Mouse (Mus musculus) MEL (cell line): ENCODE measurements around the gene Catip.

Experiments used
- CHD2 ChIP-seq: IDR thresholded peaks from 2 replicates; pipeline ENCODE4 v1.6.1; 2011; ENCODE audit warnings: low read length, improper control_type of control experiment
- CTCF ChIP-seq, 3 experiments: IDR thresholded peaks in 2 of 3; conservative IDR thresholded peaks in 1 of 3; 2 replicates each; pipeline ENCODE4 v1.5.1; 2011 to 2012; ENCODE audit warnings: low read length in 3 of 3, low read depth in 2 of 3, mild to moderate bottlenecking in 2 of 3, improper control_type of control experiment in 1 of 3, inconsistent platforms in 1 of 3, mixed read lengths in 1 of 3, moderate library complexity in 1 of 3; ENCODE audit not compliant: control insufficient read depth in 1 of 3, insufficient read depth in 1 of 3, poor library complexity in 1 of 3, severe bottlenecking in 1 of 3
- EP300 ChIP-seq, 2 experiments: IDR thresholded peaks; 2 replicates each; pipeline ENCODE4 v1.6.1; 2011; ENCODE audit warnings: improper control_type of control experiment in 2 of 2, low read length in 2 of 2, low read depth in 1 of 2, mild to moderate bottlenecking in 1 of 2
- GABPA ChIP-seq: IDR thresholded peaks from 2 replicates; pipeline ENCODE4 v1.6.1; 2012; ENCODE audit warnings: low read depth, mild to moderate bottlenecking, inconsistent platforms, low read length, improper control_type of control experiment, moderate library complexity
- HCFC1 ChIP-seq: IDR thresholded peaks from 2 replicates; pipeline ENCODE4 v1.6.1; 2012; ENCODE audit warnings: low read depth, mild to moderate bottlenecking, inconsistent platforms, low read length, improper control_type of control experiment, moderate library complexity
- JUND ChIP-seq: IDR thresholded peaks from 2 replicates; pipeline ENCODE4 v1.6.1; 2011; ENCODE audit warnings: low read depth, mild to moderate bottlenecking, improper control_type of control experiment, low read length
- MAFK ChIP-seq: IDR thresholded peaks from 2 replicates; pipeline ENCODE4 v1.6.1; 2011; ENCODE audit warnings: low read depth, mild to moderate bottlenecking, low read length, improper control_type of control experiment, borderline replicate concordance
- MYC ChIP-seq: IDR thresholded peaks from 2 replicates; pipeline ENCODE4 v1.6.1; 2011; ENCODE audit warnings: low read depth, mild to moderate bottlenecking, low read length, improper control_type of control experiment, moderate library complexity
- NRF1 ChIP-seq: IDR thresholded peaks from 2 replicates; pipeline ENCODE4 v1.6.1; 2014; ENCODE audit warnings: low read depth, mild to moderate bottlenecking, inconsistent platforms, low read length, improper control_type of control experiment, moderate library complexity; ENCODE audit not compliant: poor library complexity, insufficient read depth, severe bottlenecking
- POLR2A ChIP-seq, 2 experiments: IDR thresholded peaks; 2 replicates each; pipeline ENCODE4 v1.6.1; 2011 to 2012; ENCODE audit warnings: low read length in 2 of 2, mild to moderate bottlenecking in 2 of 2, control low read depth in 1 of 2, improper control_type of control experiment in 1 of 2, low read depth in 1 of 2, moderate library complexity in 1 of 2; ENCODE audit not compliant: control insufficient read depth in 1 of 2, insufficient read depth in 1 of 2, poor library complexity in 1 of 2
- POLR2AphosphoS5 ChIP-seq: IDR thresholded peaks from 2 replicates; pipeline ENCODE4 v1.6.1; 2012; ENCODE audit warnings: low read depth, borderline replicate concordance, mild to moderate bottlenecking, inconsistent platforms, low read length, moderate library complexity, mixed read lengths
- TCF12 ChIP-seq: IDR thresholded peaks from 2 replicates; pipeline ENCODE4 v1.6.1; 2014; ENCODE audit warnings: low read depth, mild to moderate bottlenecking, inconsistent platforms, low read length, improper control_type of control experiment, moderate library complexity
- USF1 ChIP-seq: IDR thresholded peaks from 2 replicates; pipeline ENCODE4 v1.6.1; 2014; ENCODE audit warnings: low read depth, mild to moderate bottlenecking, inconsistent platforms, low read length, improper control_type of control experiment, moderate library complexity
- ZNF384 ChIP-seq: IDR thresholded peaks from 2 replicates; pipeline ENCODE4 v1.6.1; 2012; ENCODE audit warnings: low read depth, mild to moderate bottlenecking, inconsistent platforms, low read length, improper control_type of control experiment

GRCm38 (mm10) chr1:74393010-74393409 lies 31.1 kb downstream of the Catip start:
- TF ChIP-seq GABPA (no peak), CTCF (IDR thresholded peaks at IDR 0.05 in 2 of 3, conservative IDR thresholded peaks at IDR 0.05 in 1 of 3; ENCODE audit: control insufficient read depth in 1 of 3, insufficient read depth in 1 of 3, low read depth in 2 of 3, low read length in 3 of 3, poor library complexity in 1 of 3, severe bottlenecking in 1 of 3) (no peak), EP300 (IDR thresholded peaks at IDR 0.05; ENCODE audit: low read depth in 1 of 2, low read length in 2 of 2) (no peak), JUND (no peak), USF1 (no peak), POLR2A (IDR thresholded peaks at IDR 0.05; ENCODE audit: control insufficient read depth in 1 of 2, insufficient read depth in 1 of 2, low read depth in 1 of 2, low read length in 2 of 2, poor library complexity in 1 of 2) (no peak), MYC (no peak), TCF12 (no peak), MAFK (no peak), CHD2 (no peak), ZNF384 (no peak), POLR2AphosphoS5 (no peak), HCFC1 (no peak), NRF1 (no peak)
